Mouse (Mus musculus) E14TG2a.4 (cell line): ENCODE data around the gene Lmntd1.

Experiments
- CTCF ChIP-seq: conservative IDR thresholded peaks from 2 replicates; pipeline ENCODE4 v1.5.1; 2014; ENCODE audit warnings: low read length
- NANOG ChIP-seq: IDR thresholded peaks from 2 replicates; pipeline ENCODE4 v1.6.1; 2014; ENCODE audit warnings: borderline replicate concordance, low read length, mixed read lengths

- no peak for TF ChIP-seq CTCF
- TF ChIP-seq NANOG = no peak
Observed at GRCm38 (mm10) chr6:145380961-145381360, 233.2 kb downstream of the Lmntd1 start.
